Mouse (Mus musculus) layer of hippocampus, adult 11-12 months (tissue): ENCODE measurements at regions not wholly inside any gene's neighbourhood (a gene's known extent, or its start where the extent isn't known, plus 50 kb on each side); places are given as distances from the start of the nearest gene placed in this dataset.

Experiments
- DNase-seq: peaks from one replicate; pipeline ENCODE4 v3.0.0; 2022; ENCODE audit warnings: low spot score

GRCm38 (mm10) chr12:10078341-10078740, 291.4 kb upstream of the Nt5c1b start:
- DNase-seq, result no peak

GRCm38 (mm10) chr12:10079482-10079881, 290.3 kb upstream of the Nt5c1b start:
- DNase-seq, result peak; percentile 2

GRCm38 (mm10) chr12:10112874-10113453, 256.8 kb upstream of the Nt5c1b start:
- no peak for DNase-seq

GRCm38 (mm10) chr12:10122102-10122501, 247.7 kb upstream of the Nt5c1b start:
- DNase-seq, result no peak

- no peak for DNase-seq
Observed at GRCm38 (mm10) chr12:10127995-10128573, 241.7 kb upstream of the Nt5c1b start.

- DNase-seq, result no peak
Observed at GRCm38 (mm10) chr12:10134141-10134540, 235.6 kb upstream of the Nt5c1b start.

- no peak for DNase-seq
Observed at GRCm38 (mm10) chr12:10135915-10136314, 233.9 kb upstream of the Nt5c1b start.

- no peak for DNase-seq
Observed at GRCm38 (mm10) chr12:10140131-10140530, 229.6 kb upstream of the Nt5c1b start.

GRCm38 (mm10) chr12:10160837-10161236, 208.9 kb upstream of the Nt5c1b start:
- DNase-seq, result no peak

- DNase-seq, result no peak
Observed at GRCm38 (mm10) chr12:10168042-10168441, 201.7 kb upstream of the Nt5c1b start.

GRCm38 (mm10) chr12:10168581-10168980, 201.2 kb upstream of the Nt5c1b start:
- DNase-seq, result peak; percentile 5

- no peak for DNase-seq
Observed at GRCm38 (mm10) chr12:10178718-10179117, 191.1 kb upstream of the Nt5c1b start.

- DNase-seq, result no peak
Observed at GRCm38 (mm10) chr12:10179147-10179814, 190.5 kb upstream of the Nt5c1b start.

- no peak for DNase-seq
Observed at GRCm38 (mm10) chr12:10179815-10180468, 189.8 kb upstream of the Nt5c1b start.

GRCm38 (mm10) chr12:10182589-10182988, 187.2 kb upstream of the Nt5c1b start:
- DNase-seq, result no peak

- DNase-seq, result no peak
Observed at GRCm38 (mm10) chr12:10186576-10186975, 183.2 kb upstream of the Nt5c1b start.

GRCm38 (mm10) chr12:10189746-10190145, 180.0 kb upstream of the Nt5c1b start:
- DNase-seq, result no peak

- no peak for DNase-seq
Observed at GRCm38 (mm10) chr12:10197906-10198460, 171.8 kb upstream of the Nt5c1b start.

GRCm38 (mm10) chr12:10209841-10210240, 159.9 kb upstream of the Nt5c1b start:
- no peak for DNase-seq

GRCm38 (mm10) chr12:10222821-10223220, 147.0 kb upstream of the Nt5c1b start:
- DNase-seq, result no peak

- peak; percentile 32 for DNase-seq
Observed at GRCm38 (mm10) chr12:10223832-10224231, 145.9 kb upstream of the Nt5c1b start.

- DNase-seq, result no peak
Observed at GRCm38 (mm10) chr12:10231144-10231543, 138.6 kb upstream of the Nt5c1b start.

GRCm38 (mm10) chr12:10231683-10232082, 138.1 kb upstream of the Nt5c1b start:
- no peak for DNase-seq
